Mouse (Mus musculus): ENCODE results near the gene Mup3. TPM values are rescaled to one million over a fixed set of nuclear protein-coding genes. Genes with fewer than 3 reads are reported as not detected.
"Not testable (repeated sequence)": the region's sequence is repeated elsewhere in the genome, so short reads cannot be mapped to it uniquely, and the experiment has no call there.

Gene Mup3
- not detected in 2 replicates for polyA plus RNA-seq (2016; fragmentation: Nextera tagmentation; extraction: Ambion mirVana)

DNA sequence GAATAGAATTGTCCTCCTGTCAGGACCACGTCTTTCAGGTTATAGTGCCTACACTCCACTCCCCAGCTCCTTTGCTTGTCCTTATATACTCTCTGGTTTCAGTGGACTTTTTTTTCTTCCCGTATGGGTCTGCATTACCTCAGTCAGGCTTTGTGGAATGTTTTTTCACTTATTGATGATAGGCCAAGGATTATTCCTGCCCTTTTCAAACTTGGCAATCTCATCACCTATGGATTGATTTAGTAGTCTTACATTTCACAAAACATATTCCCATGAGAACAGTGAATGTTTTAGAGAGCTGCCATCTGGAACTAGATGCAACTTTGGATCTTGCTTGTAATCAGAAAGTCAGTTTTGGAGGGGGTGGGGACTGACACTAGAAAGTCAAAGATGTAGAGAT lies at the start of gene Mup3:
TSS of gene Mup3 (minus strand) at position 102 of the 400 bp plus-strand sequence.
- Histone ChIP-seq H3K27me3 (ENCODE audit: poor library complexity, severe bottlenecking) (no peaks in the 10 kb centered on the region), H3K9me3 (no peaks in the 10 kb centered on the region), H3K4me3 (no peak within 1 kb of the TSS), H3K4me1 (no peaks in the 10 kb centered on the region), H3K27ac (no peak within 1 kb of the TSS), H3K36me3 (replicated peaks) (no peaks in the 10 kb centered on the region)
- WGBS: 82% methylated on average over 2 of the region's 2 CpGs
- no peak for DNase-seq (ENCODE audit: extremely low spot score, low spot score)

DNA sequence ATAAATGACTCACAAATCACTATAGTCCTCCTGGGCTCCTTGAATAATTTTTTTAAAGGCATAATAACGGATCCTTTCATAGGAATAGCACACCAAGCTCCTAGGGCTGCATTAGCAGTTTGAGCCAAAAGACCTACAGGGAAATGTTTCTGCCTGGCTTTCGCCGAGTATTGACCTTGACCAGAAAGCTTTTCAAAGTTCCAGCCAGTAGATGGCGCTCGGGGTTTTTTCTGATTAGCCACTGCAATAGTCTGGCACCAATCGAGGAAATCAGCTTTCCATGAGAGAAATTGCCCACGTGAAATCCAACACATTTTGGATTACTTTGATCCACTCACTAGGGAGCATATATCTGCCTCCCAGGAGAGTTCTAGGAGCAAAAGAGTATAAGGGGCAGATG lies 46.6 kb upstream of the Mup3 start:
- 71% methylated on average over 7 of the region's 7 CpGs for WGBS
- no peaks in the 10 kb centered on the region for H3K27me3 ChIP-seq (ENCODE audit: poor library complexity, severe bottlenecking)
- H3K4me1 ChIP-seq: no peaks in the 10 kb centered on the region
- H3K36me3 ChIP-seq (replicated peaks): no peaks in the 10 kb centered on the region
- no peak overlapping the region for H3K27ac ChIP-seq
- DNase-seq (ENCODE audit: extremely low spot score, low spot score): no peak
- peaks cover 58% of the 10 kb centered on the region for H3K9me3 ChIP-seq
- no peak overlapping the region for H3K4me3 ChIP-seq

DNA sequence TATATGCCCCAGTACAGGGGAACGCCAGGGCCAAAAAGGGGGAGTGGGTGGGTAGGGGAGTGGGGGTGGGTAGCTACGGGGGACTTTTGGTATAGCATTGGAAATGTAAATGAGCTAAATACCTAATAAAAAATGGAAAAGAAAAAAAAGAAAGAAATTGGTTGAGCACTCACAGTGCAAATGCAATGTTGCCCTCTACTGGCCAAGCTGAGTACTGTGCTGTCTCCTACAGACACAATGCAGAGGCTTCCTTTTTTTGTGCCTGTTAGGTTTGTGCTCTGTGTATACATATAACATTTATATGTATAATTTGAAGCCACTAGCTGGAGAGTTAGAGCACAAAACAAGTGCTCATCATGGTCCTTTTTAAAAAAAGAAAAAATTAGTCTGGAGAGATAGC lies 16.2 kb upstream of the Mup3 start:
- H3K36me3 ChIP-seq (replicated peaks); H3K4me3 ChIP-seq; H3K4me1 ChIP-seq; H3K27me3 ChIP-seq (ENCODE audit: poor library complexity, severe bottlenecking); H3K9me3 ChIP-seq; H3K27ac ChIP-seq: not testable (repeated sequence)
- WGBS: 78% methylated on average over 2 of the region's 2 CpGs
- DNase-seq (ENCODE audit: extremely low spot score, low spot score): peak; percentile 15

DNA sequence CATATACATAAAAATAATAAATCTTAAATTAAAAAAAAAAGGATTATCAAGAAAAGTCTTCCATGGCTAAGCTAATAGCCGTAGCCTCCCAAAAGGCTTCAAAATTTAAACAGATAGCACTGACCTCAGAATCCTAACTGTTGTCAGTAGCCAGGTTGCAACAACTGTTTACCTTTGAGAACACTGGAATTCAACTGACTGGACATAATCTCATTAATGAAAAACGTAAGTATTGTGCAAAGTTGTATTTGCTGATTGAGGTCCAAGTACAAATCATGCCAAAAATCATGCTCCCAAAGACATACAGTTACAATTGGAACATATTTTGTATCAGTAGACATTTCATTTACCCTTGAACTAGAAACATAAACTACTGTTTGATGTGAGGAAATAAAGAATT lies 811 bp upstream of the Mup3 start:
- H3K9me3 ChIP-seq: no peaks in the 10 kb centered on the region
- H3K27ac ChIP-seq: no peak overlapping the region
- no peak for DNase-seq (ENCODE audit: extremely low spot score, low spot score)
- no peaks in the 10 kb centered on the region for H3K36me3 ChIP-seq (replicated peaks)
- no peaks in the 10 kb centered on the region for H3K4me1 ChIP-seq
- H3K27me3 ChIP-seq (ENCODE audit: poor library complexity, severe bottlenecking): no peaks in the 10 kb centered on the region
- WGBS: 86% methylated on average over 2 of the region's 2 CpGs
- no peak overlapping the region for H3K4me3 ChIP-seq

GRCm38 (mm10) chr4:62082755-62083154 lies 4.4 kb downstream of the Mup3 start:
- Histone ChIP-seq H3K27ac (no peak overlapping the region), H3K36me3 (replicated peaks) (no peaks in the 10 kb centered on the region), H3K9me3 (no peaks in the 10 kb centered on the region), H3K4me1 (no peaks in the 10 kb centered on the region), H3K4me3 (no peak overlapping the region), H3K27me3 (ENCODE audit: poor library complexity, severe bottlenecking) (no peaks in the 10 kb centered on the region)
- DNase-seq (ENCODE audit: extremely low spot score, low spot score): no peak

DNA sequence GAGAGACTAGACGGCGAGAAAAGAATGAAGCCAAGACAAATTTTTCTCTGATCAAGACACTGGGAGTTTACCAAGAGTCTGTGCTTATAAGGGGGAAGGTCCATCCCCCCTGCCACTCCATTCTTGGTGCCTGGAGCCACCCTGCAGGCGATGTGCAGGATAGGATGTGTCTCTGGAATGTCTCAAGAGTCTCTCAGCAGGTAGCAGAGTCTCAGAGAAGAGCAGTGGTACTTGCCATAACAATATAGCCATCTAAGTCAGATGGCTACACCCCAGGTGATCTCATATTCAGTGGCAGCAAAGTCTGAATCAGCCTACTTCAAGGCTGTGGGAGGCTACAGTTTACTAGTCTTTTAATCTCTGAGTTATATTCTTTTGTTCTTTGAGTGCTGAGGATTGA lies 12.0 kb downstream of the Mup3 start:
- DNase-seq (ENCODE audit: extremely low spot score, low spot score): no peak
- H3K9me3 ChIP-seq: 0 out of 2 replicates have a peak, but pooled peaks cover 5% of the 10 kb centered on the region
- H3K27me3 ChIP-seq (ENCODE audit: poor library complexity, severe bottlenecking): no peaks in the 10 kb centered on the region
- no peaks in the 10 kb centered on the region for H3K4me1 ChIP-seq
- no peaks in the 10 kb centered on the region for H3K36me3 ChIP-seq (replicated peaks)
- H3K27ac ChIP-seq: no peak overlapping the region
- H3K4me3 ChIP-seq: no peak overlapping the region
- 73% methylated on average over 3 of the region's 3 CpGs for WGBS

GRCm38 (mm10) chr4:62054780-62055179 lies 32.4 kb downstream of the Mup3 start:
- not testable (repeated sequence) for H3K4me1 ChIP-seq; H3K27me3 ChIP-seq (ENCODE audit: poor library complexity, severe bottlenecking); H3K36me3 ChIP-seq (replicated peaks); H3K4me3 ChIP-seq; H3K9me3 ChIP-seq; DNase-seq (ENCODE audit: extremely low spot score, low spot score); H3K27ac ChIP-seq
- 88% methylated on average over 2 of the region's 2 CpGs for WGBS

DNA sequence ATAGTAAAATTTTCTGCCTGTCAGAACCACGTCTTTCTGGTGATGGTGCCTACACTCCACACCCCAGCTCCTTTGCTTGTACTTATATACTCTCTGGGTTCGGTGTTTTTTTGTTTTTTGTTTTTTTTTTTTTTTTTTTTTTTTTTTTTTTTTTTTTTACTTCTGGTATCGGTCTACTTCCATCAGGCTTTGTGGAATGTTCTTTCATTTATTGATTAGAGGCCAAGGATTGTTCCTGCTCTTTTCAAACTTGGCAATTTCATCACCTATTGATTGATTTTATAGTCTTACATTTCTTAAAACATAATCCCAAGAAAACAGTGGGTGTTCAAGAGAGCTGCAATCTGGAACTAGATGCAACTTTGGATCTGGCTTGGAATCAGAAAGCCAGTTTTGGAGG lies 33.1 kb downstream of the Mup3 start, which contains the start of gene Mup20:
TSS of gene Mup20 (minus strand) at position 101 of the 400 bp plus-strand sequence.
- DNase-seq (ENCODE audit: extremely low spot score, low spot score); H3K4me3 ChIP-seq; H3K4me1 ChIP-seq; H3K36me3 ChIP-seq (replicated peaks); H3K27me3 ChIP-seq (ENCODE audit: poor library complexity, severe bottlenecking); H3K27ac ChIP-seq; H3K9me3 ChIP-seq: not testable (repeated sequence)
- 98% methylated on average over 3 of the region's 3 CpGs for WGBS

Other genes starting within 250 kb of the Mup3 start
- not detected in 2 replicates for gene Mup20, start 33.2 kb downstream of the Mup3 start, polyA plus RNA-seq (2016; fragmentation: Nextera tagmentation; extraction: Ambion mirVana)
- not detected in 2 replicates for gene Mup21, start 63.5 kb upstream of the Mup3 start, polyA plus RNA-seq (2016; fragmentation: Nextera tagmentation; extraction: Ambion mirVana)
- 19.7 and 22.1 TPM in 2 replicates for gene Zfp37, start 143.7 kb upstream of the Mup3 start, polyA plus RNA-seq (2016; fragmentation: Nextera tagmentation; extraction: Ambion mirVana)
- gene Slc31a2, start 175.2 kb upstream of the Mup3 start, polyA plus RNA-seq (2016; fragmentation: Nextera tagmentation; extraction: Ambion mirVana): 8.6 and 10.1 TPM in 2 replicates